Mouse (Mus musculus): ENCODE data around the gene Slc16a8. TPM values are rescaled to one million over a fixed set of nuclear protein-coding genes. Genes with fewer than 3 reads are reported as not detected.

The Slc16a8 gene
- polyA plus RNA-seq, 1 experiment = not detected

DNA sequence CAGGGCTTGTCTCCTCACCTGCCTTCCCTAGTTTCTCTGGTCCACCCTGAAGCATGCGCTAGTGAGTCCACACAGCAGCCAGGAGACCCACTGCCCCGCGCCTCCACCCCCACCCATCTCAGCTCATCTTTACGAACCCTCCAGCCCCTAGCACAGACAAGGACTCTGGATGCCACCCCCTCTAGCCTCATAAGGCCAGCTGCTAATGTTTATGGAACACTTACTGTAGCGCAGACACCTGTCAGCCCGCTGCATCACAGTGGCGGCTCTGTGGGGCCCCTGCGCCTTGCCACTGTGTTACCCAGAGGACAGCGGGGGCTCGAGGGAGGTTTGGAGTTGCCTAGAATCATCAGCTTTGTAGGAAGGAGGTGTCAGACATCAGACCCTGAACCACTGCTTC is 52.0 kb downstream of the Slc16a8 start:
- H3K4me3 ChIP-seq (ENCODE audit: control insufficient read depth, low read depth, low read length) = no peak overlapping the region
- no peak overlapping the region for H3K27ac ChIP-seq (ENCODE audit: control insufficient read depth, insufficient read depth, low read depth, low read length)
- no peaks in the 10 kb centered on the region for H3K27me3 ChIP-seq (ENCODE audit: control insufficient read depth, insufficient read depth, low read length)
- H3K36me3 ChIP-seq (ENCODE audit: control insufficient read depth, insufficient read depth, low read length) = no peaks in the 10 kb centered on the region
- H3K4me1 ChIP-seq (ENCODE audit: control insufficient read depth, insufficient read depth, low read length) = no peaks in the 10 kb centered on the region
- TF ChIP-seq POLR2A (IDR thresholded peaks at IDR 0.05; ENCODE audit: control insufficient read depth, low read depth, low read length) = no peak
- TF ChIP-seq CTCF (IDR thresholded peaks at IDR 0.05; ENCODE audit: control insufficient read depth, insufficient read depth, insufficient replicate concordance, low read depth, low read length) = no peak

DNA sequence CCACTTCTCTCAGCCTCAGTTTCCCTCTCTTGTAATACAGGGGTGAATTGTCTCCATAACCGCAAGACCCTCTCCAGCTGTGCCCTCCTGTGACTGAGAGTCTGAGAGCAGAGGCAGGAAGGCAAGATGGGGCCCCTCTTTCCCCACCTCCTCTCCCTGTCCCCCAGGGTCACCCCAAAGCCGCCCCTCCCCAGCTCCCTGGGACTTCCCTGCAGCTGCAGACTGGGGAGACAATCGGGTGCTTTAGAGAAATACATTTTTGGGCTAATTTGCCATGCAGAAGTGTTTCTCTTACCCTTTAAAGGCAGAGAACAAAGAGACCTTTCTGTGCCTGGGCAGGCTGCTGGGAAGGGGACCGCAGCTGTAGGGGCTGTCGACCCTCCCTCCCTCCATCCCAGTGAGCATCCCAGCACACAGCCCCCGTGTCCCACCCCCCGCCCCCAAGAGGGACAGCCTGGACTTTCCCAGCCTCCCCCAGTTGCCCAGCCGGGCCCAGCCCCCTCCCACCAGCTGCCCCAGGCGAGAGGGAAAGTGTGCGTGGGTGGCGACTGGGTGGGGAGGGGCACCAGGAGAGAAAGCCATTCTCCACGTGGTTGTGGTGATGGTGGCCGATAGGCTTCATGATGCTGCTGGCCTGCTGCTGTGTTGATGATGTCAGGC is 52.9 kb downstream of the Slc16a8 start:
- Histone ChIP-seq H3K27me3 (ENCODE audit: control insufficient read depth, insufficient read depth, low read length) (no peaks in the 10 kb centered on the region), H3K27ac (ENCODE audit: control insufficient read depth, insufficient read depth, low read depth, low read length) (no peak overlapping the region), H3K4me1 (ENCODE audit: control insufficient read depth, insufficient read depth, low read length) (no peaks in the 10 kb centered on the region), H3K4me3 (ENCODE audit: control insufficient read depth, low read depth, low read length) (no peak overlapping the region), H3K36me3 (ENCODE audit: control insufficient read depth, insufficient read depth, low read length) (no peaks in the 10 kb centered on the region)
- no peak for TF ChIP-seq POLR2A (IDR thresholded peaks at IDR 0.05; ENCODE audit: control insufficient read depth, low read depth, low read length)
- TF ChIP-seq CTCF (IDR thresholded peaks at IDR 0.05; ENCODE audit: control insufficient read depth, insufficient read depth, insufficient replicate concordance, low read depth, low read length) = no peak

Other genes starting within 250 kb of the Slc16a8 start
- gene H1f0, start 226.3 kb downstream of the Slc16a8 start, polyA plus RNA-seq (2012; rRNA removed) = 9.7 and 11.5 TPM in 2 replicates
- not detected in 2 replicates for gene Galr3, start 212.9 kb downstream of the Slc16a8 start, polyA plus RNA-seq (2012; rRNA removed)
- 292 and 336 TPM in 2 replicates for gene Ankrd54, start 191.9 kb downstream of the Slc16a8 start, polyA plus RNA-seq (2012; rRNA removed)
- gene Eif3l, start 179.6 kb downstream of the Slc16a8 start, polyA plus RNA-seq (2012; rRNA removed) = 110 and 117 TPM in 2 replicates
- gene Micall1, start 145.9 kb downstream of the Slc16a8 start, polyA plus RNA-seq (2012; rRNA removed) = 75.8 and 85.0 TPM in 2 replicates
- gene Polr2f, start 113.8 kb downstream of the Slc16a8 start, polyA plus RNA-seq (2012; rRNA removed) = 41.1 and 42.2 TPM in 2 replicates
- gene 1700088E04Rik, start 113.5 kb downstream of the Slc16a8 start, polyA plus RNA-seq (2012; rRNA removed) = 115 and 133 TPM in 2 replicates
- 1.5 and 1.6 TPM in 2 replicates for gene Sox10, start 89.5 kb downstream of the Slc16a8 start, polyA plus RNA-seq (2012; rRNA removed)
- gene Pick1, start 25.6 kb downstream of the Slc16a8 start, polyA plus RNA-seq (2012; rRNA removed) = 76.8 and 78.4 TPM in 2 replicates
- gene Gm49486, start 25.4 kb downstream of the Slc16a8 start, polyA plus RNA-seq (2012; rRNA removed) = 0.10 and 0.28 TPM in 2 replicates
- gene Baiap2l2, start 30.8 kb upstream of the Slc16a8 start, polyA plus RNA-seq (2012; rRNA removed) = 0.67 and 0.94 TPM in 2 replicates
- 303 and 357 TPM in 2 replicates for gene Pla2g6, start 73.6 kb upstream of the Slc16a8 start, polyA plus RNA-seq (2012; rRNA removed)
- 0.77 and 1.1 TPM in 2 replicates for gene Maff, start 91.9 kb upstream of the Slc16a8 start, polyA plus RNA-seq (2012; rRNA removed)
- gene Tmem184b, start 148.8 kb upstream of the Slc16a8 start, polyA plus RNA-seq (2012; rRNA removed) = 9.7 and 11.8 TPM in 2 replicates
- gene Csnk1e, start 200.8 kb upstream of the Slc16a8 start, polyA plus RNA-seq (2012; rRNA removed) = 5.5 and 6.7 TPM in 2 replicates

Data from testis, adult 2 months (tissue).